Mouse (Mus musculus) forebrain, embryonic 14.5 days (tissue): Measurements from ENCODE around the gene Slc31a2. TPM values are rescaled to one million over a fixed set of nuclear protein-coding genes. Genes with fewer than 3 reads are reported as not detected.

ENCODE experiments used
- ATAC-seq: fragments of 200-750 bp; cut with Nextera tagmentation; 2 replicates; pipeline ENCODE4 v1.8.0; 2017; ENCODE audit warnings: mild to moderate bottlenecking, moderate library complexity
- DNase-seq: peaks from one replicate; pipeline ENCODE4 v3.0.0-alpha.2; 2015; ENCODE audit warnings: low spot score
- H3K27ac ChIP-seq: fragments of 300-500 bp; sonication (generic); 2 replicates; pipeline ENCODE4 v1.5.1; 2014; ENCODE audit warnings: low read depth, mild to moderate bottlenecking, control low read depth, low read length, moderate library complexity
- H3K27me3 ChIP-seq: fragments of 300-500 bp; sonication (generic); replicated peaks from 2 replicates; pipeline ENCODE4 v1.6.1; 2014; ENCODE audit warnings: low read length, control low read depth, mixed read lengths; ENCODE audit not compliant: control insufficient read depth, insufficient read depth
- H3K36me3 ChIP-seq: fragments of 300-500 bp; sonication (generic); 2 replicates; pipeline ENCODE4 v1.6.1; 2014; ENCODE audit warnings: low read length, control low read depth; ENCODE audit not compliant: control insufficient read depth, insufficient read depth
- H3K4me1 ChIP-seq: fragments of 300-500 bp; sonication (generic); 2 replicates; pipeline ENCODE4 v1.6.1; 2014; ENCODE audit warnings: antibody characterized with exemption, low read length, control low read depth; ENCODE audit not compliant: control insufficient read depth, insufficient read depth
- H3K4me2 ChIP-seq: fragments of 300-500 bp; sonication (generic); 2 replicates; pipeline ENCODE4 v1.6.1; 2014; ENCODE audit warnings: mild to moderate bottlenecking, control low read depth, low read length
- H3K4me3 ChIP-seq: fragments of 300-500 bp; sonication (generic); 2 replicates; pipeline ENCODE4 v1.5.1; 2014; ENCODE audit warnings: low read depth, low read length, control low read depth
- H3K9ac ChIP-seq: fragments of 300-500 bp; sonication (generic); 2 replicates; pipeline ENCODE4 v1.6.1; 2014; ENCODE audit warnings: mild to moderate bottlenecking, low read length, control low read depth, moderate library complexity
- H3K9me3 ChIP-seq: fragments of 300-500 bp; sonication (generic); replicated peaks from 2 replicates; pipeline ENCODE4 v1.6.1; 2016; ENCODE audit warnings: low read length, control low read depth, mixed read lengths; ENCODE audit not compliant: control insufficient read depth
- WGBS: fragments of 180-500 bp; shearing (Covaris S2); extraction: QIAGEN DNeasy Blood & Tissue Kit; methylation state at CpG from one replicate; pipeline ENCODE4 v1.1.7; 2014; 5-methylcytosine and 5-hydroxymethylcytosine counted together
- polyA plus RNA-seq: library from polyadenylated mRNA; unstranded; fragments of >200 nt; fragmentation: Nextera tagmentation; extraction: Ambion mirVana; gene quantifications from 2 replicates; pipeline ENCODE4 v1.2.1, GENCODE M21; 2014

Gene Slc31a2
- polyA plus RNA-seq, 1 experiment from 2014 or later: 4.0 TPM

DNA sequence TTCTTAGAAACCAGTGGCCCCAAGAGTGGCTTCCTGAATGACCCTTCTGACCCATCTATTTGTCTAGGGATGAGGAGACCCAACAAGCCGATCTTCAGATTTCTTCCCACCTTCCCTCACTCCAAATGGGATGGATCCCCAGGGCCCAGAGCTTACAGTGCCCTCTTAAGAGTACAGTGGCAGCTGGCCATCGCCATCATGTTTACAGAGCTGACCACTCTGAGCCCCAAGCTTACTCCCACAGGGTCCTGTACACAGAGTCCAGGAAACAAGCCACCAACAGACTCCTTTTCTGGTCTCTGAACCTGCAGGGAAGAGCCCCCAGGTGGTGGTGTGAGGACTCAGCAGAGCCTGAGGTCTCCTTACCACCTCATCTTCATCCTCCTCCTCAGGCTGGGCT lies 40.4 kb downstream of the Slc31a2 start:
- no peak overlapping the region for H3K4me2 ChIP-seq
- H3K27me3 ChIP-seq: no peaks in the 10 kb centered on the region
- peaks cover 80% of the 10 kb centered on the region for H3K36me3 ChIP-seq
- H3K4me1 ChIP-seq: no peaks in the 10 kb centered on the region
- no peak for ATAC-seq
- 83% methylated on average over 2 of the region's 2 CpGs for WGBS
- no peak overlapping the region for H3K9ac ChIP-seq
- H3K4me3 ChIP-seq: no peak overlapping the region
- no peaks in the 10 kb centered on the region for H3K9me3 ChIP-seq
- no peak for DNase-seq
- no peak overlapping the region for H3K27ac ChIP-seq

DNA sequence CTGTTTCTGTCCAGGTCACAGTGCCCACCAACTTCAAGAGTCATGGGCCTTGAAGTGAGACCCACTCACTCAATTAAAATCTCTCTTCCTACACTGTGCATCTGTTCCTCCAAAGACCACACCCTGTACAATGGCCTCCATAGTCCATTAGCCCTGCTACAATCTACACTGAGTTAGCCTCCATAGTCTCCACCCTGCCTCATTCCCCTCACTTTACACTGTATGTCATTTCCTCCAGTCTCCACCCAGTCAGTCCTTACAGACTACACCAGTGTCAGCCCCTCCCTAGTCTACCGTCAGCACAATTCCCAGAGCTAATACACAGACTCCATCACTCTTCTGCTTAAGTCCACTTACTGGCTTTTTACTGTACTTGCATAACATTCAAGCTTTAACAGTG lies 40.9 kb downstream of the Slc31a2 start:
- Histone ChIP-seq H3K36me3 (peaks cover 76% of the 10 kb centered on the region), H3K4me3 (no peak overlapping the region), H3K27ac (no peak overlapping the region), H3K4me1 (no peaks in the 10 kb centered on the region), H3K9me3 (no peaks in the 10 kb centered on the region), H3K4me2 (no peak overlapping the region), H3K9ac (no peak overlapping the region), H3K27me3 (no peaks in the 10 kb centered on the region)
- DNase-seq: no peak
- ATAC-seq: no peak
- WGBS: 86% methylated on average over 1 of the region's 1 CpGs

DNA sequence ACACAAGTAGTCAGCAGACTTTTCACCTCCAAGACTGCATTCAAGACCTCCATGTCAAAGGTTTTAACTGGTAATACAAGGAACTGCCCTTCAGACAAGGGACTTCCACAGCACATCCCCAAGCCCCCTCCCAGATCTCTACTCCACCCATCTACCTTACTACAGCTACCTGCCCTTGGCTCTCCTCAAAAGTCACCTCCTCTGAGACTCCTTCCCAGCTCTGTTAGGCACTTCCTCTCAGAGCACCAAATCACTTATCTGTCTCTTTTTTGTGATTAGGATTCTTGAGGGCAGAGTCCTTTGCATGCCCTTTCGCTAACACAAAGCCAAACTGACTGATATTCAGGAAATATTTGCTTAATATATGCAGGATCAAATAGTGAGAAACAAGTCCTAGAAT lies 43.9 kb downstream of the Slc31a2 start:
- Histone ChIP-seq H3K36me3 (peaks cover 54% of the 10 kb centered on the region), H3K9me3 (no peaks in the 10 kb centered on the region), H3K9ac (no peak overlapping the region), H3K4me1 (no peaks in the 10 kb centered on the region), H3K27me3 (no peaks in the 10 kb centered on the region), H3K4me2 (no peak overlapping the region), H3K4me3 (no peak overlapping the region), H3K27ac (no peak overlapping the region)
- DNase-seq: no peak
- 93% methylated on average over 1 of the region's 1 CpGs for WGBS
- ATAC-seq: no peak

DNA sequence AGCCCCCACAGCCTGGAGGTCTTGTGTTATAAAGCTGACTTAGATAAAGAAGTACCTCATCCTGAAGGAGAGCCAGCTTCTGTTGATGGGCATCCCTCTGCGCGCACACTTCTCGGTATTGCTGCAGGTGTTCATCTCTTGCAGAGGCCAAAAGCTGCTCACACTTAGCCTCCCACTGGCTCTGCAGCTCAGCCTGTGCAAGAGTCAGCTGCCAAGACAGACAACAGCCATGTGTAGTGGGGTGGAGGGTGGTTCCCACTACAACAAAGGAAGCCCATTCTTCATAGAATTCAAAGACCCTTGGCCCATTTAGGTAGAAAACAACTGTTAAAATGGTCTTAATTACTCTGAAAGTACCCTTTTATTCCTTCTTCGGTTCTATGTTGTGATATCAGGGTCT lies 44.5 kb downstream of the Slc31a2 start:
- WGBS: 76% methylated on average over 4 of the region's 4 CpGs
- Histone ChIP-seq H3K9me3 (no peaks in the 10 kb centered on the region), H3K4me1 (no peaks in the 10 kb centered on the region), H3K4me3 (no peak overlapping the region), H3K36me3 (peaks cover 53% of the 10 kb centered on the region), H3K27me3 (no peaks in the 10 kb centered on the region), H3K9ac (no peak overlapping the region), H3K27ac (no peak overlapping the region), H3K4me2 (no peak overlapping the region)
- DNase-seq (no peak), ATAC-seq (no peak)

DNA sequence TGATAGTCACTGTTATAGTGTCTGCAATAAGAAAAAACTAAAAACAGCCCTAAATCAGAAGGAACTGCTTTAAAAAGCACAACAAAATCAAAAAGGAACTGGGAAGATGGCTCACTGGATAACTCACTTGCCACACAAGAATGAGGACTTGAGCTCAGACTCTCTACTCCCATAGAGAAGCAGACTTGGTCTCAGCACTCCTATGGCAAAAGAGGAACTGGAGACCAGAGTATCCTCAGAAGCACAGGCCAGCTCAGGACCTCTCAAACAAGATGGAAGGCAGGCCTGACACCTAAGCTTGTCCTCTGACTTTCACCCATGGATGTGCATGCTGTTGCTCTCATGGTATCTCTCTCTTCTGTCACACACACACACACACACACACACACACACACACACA lies 46.0 kb downstream of the Slc31a2 start:
- DNase-seq (no peak), ATAC-seq (no peak)
- Histone ChIP-seq H3K27ac (no peak overlapping the region), H3K4me1 (no peaks in the 10 kb centered on the region), H3K4me3 (no peak overlapping the region), H3K36me3 (peaks cover 52% of the 10 kb centered on the region), H3K4me2 (no peak overlapping the region), H3K9ac (no peak overlapping the region), H3K9me3 (no peaks in the 10 kb centered on the region), H3K27me3 (no peaks in the 10 kb centered on the region)

DNA sequence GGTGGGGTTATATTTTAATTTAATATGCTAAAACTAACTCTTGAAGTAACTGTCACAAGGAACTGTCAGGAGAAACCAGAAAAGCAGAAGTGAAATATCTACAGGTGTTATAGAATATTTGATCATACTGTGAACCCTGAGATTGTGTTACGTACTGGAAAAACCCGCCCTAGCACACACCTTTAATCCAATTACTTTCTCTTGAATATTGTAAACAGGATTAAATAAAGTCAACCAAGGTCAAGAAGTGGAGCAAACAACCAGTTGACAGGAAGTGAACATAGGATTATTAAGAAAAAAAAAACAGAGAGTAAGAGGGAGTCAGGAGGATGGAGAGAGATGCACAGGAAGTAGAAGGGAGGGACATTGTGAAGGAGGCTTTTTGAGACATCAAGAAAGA lies 50.5 kb downstream of the Slc31a2 start:
- 90% methylated on average over 2 of the region's 2 CpGs for WGBS
- Histone ChIP-seq H3K36me3 (peaks cover 31% of the 10 kb centered on the region), H3K4me2 (no peak overlapping the region), H3K27me3 (no peaks in the 10 kb centered on the region), H3K4me3 (no peak overlapping the region), H3K9ac (no peak overlapping the region), H3K4me1 (no peaks in the 10 kb centered on the region), H3K27ac (no peak overlapping the region), H3K9me3 (no peaks in the 10 kb centered on the region)
- DNase-seq (no peak), ATAC-seq (no peak)

DNA sequence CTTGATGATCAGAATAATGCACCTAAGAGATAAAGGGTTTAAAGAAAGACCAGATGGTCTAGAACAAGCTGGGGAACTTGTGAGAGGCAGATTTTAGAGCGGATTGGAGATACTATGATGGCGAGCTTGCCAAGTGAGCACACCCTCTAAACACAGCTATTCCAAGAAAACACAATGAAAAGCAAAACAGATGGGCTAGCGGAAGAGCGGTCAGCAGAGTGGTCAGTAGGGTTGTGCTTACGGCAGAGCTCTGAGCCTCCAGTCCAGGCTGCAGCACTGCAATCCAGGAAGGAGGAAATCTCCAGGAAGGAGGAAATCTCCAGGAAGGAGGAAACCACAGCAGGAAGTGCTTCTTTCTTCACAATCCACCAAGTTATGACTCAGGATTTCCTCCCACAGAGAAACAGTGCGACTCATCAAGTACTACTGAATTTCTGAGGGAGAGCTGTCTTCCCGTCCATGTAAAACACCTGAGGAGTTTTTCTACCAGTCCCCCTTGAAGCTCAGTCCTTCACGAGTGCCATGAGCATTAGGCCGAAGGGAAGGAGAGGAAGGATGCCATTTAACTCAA lies 51.4 kb downstream of the Slc31a2 start:
- Histone ChIP-seq H3K4me2 (no peak overlapping the region), H3K4me3 (no peak overlapping the region), H3K27ac (no peak overlapping the region), H3K27me3 (no peaks in the 10 kb centered on the region), H3K36me3 (peaks cover 30% of the 10 kb centered on the region), H3K9me3 (no peaks in the 10 kb centered on the region), H3K4me1 (no peaks in the 10 kb centered on the region), H3K9ac (no peak overlapping the region)
- ATAC-seq (no peak), DNase-seq (no peak)
- 92% methylated on average over 9 of the region's 9 CpGs for WGBS

DNA sequence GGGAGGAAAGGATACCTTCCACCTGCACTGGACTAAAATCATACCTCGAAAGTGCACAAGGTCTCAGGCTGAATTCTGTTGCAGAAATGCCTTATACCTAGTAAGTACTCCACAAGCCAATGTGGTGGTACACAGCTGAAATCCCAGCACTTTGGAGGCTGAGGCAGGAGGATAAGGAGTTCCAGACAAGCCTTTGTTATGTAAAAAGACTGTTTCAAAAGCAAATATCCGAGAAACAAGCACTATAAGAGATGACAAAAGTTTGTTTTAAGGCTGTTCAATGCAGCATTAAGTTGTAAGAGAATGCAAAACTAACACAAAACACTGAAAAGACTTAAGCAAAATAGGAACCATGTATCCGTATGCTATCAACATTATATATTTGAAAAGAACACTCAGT lies 52.2 kb downstream of the Slc31a2 start:
- H3K27ac ChIP-seq: no peak overlapping the region
- no peak overlapping the region for H3K9ac ChIP-seq
- H3K36me3 ChIP-seq: peaks cover 33% of the 10 kb centered on the region
- WGBS: 75% methylated on average over 3 of the region's 3 CpGs
- no peak for DNase-seq
- H3K9me3 ChIP-seq: no peaks in the 10 kb centered on the region
- ATAC-seq: no peak
- H3K4me3 ChIP-seq: no peak overlapping the region
- H3K4me2 ChIP-seq: no peak overlapping the region
- H3K4me1 ChIP-seq: no peaks in the 10 kb centered on the region
- no peaks in the 10 kb centered on the region for H3K27me3 ChIP-seq

DNA sequence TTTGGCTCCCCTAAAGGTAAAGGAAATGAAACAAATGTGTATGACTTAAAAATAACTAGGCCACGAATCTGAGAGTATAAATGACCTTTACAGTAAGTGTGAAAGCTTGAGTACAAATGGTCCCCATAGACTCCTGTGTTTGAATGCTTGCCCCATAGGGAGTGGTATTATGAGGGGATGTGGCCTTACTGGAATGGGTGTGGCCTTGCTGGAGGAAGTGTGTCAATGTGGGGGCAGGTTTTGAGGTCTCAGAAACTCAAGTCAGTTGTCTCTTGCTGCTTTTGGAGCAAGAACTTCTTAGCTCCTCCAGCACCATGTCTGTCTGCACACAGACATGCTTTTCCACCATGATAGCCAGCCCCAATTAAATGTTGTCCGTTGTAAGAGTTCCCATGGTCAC lies 54.1 kb downstream of the Slc31a2 start:
- no peak for ATAC-seq
- Histone ChIP-seq H3K27me3 (no peaks in the 10 kb centered on the region), H3K4me2 (no peak overlapping the region), H3K27ac (no peak overlapping the region), H3K4me1 (no peaks in the 10 kb centered on the region), H3K36me3 (peaks cover 45% of the 10 kb centered on the region), H3K4me3 (no peak overlapping the region), H3K9me3 (no peaks in the 10 kb centered on the region), H3K9ac (no peak overlapping the region)
- WGBS: 80% methylated on average over 2 of the region's 2 CpGs
- DNase-seq: no peak
